ENCODE assay signal across 28 mouse cellular contexts in genomic region chr11:52228722-52229448, GRCm38 (mm10). TPM values are rescaled to one million over a fixed set of nuclear protein-coding genes. Genes with fewer than 3 reads are reported as not detected.
A peak's percentile ranks its signal among the peaks of the same experiment; 100 is the strongest.
DNase-seq lines count a peak whose midpoint lies in the region; ATAC-seq and TF ChIP-seq lines count a peak whose summit lies in the region.
"Had no signal": no experiment of that assay in that cellular context is flagged by ENCODE, and none has a peak within 500 bp of the region (broad histone marks: within the 10 kb centered on the region; RNA-seq: fewer than 3 reads in every experiment).

No protein-coding gene starts in this region.

- H3K9ac ChIP-seq in ES-Bruce4 (ENCODE audit: low read depth, poor library complexity, severe bottlenecking), result no peak overlapping the region
- H3K9ac ChIP-seq: embryonic facial prominence, embryonic 13.5 days; forebrain, embryonic 12.5 days; heart, embryonic 12.5 days had no signal

- no peak for DNase-seq in gastrocnemius, adult 2 months
- DNase-seq in gastrocnemius, postnatal 36 days, result no peak
- peak; percentile 66 for DNase-seq in 3T3-L1 (ENCODE audit: low read depth, low spot score)
- peak; percentile 58 for DNase-seq in adipocyte (ENCODE audit: low spot score)
- DNase-seq in cerebellum, postnatal 36 days, result no peak
- DNase-seq: cerebellum, adult 11 months; cerebellum, adult 8-10 months; cerebellum, postnatal 14 days; gastrocnemius, postnatal 25 days; kidney, adult 8-10 months had no signal

- peak overlapping the region; percentile 49 for H3K27ac ChIP-seq in gastrocnemius, adult 2 months
- peak overlapping the region; percentile 86 for H3K27ac ChIP-seq in ES-Bruce4 (ENCODE audit: insufficient read depth, low read length)
- H3K27ac ChIP-seq: embryonic facial prominence, embryonic 13.5 days; forebrain, embryonic 12.5 days had no signal

- intact Hi-C loops in gastrocnemius, adult 2 months (cut with DNase I), result loop anchor here (10.0 kb wide), 1 partner anchor 116 kb away; no protein-coding TSS in a partner anchor
- intact Hi-C loops in gastrocnemius, postnatal 36 days (cut with DNase I), result loop anchor here (10.0 kb wide), 1 partner anchor 116 kb away; no protein-coding TSS in a partner anchor

- TF ChIP-seq CTCF in gastrocnemius, adult 2 months (IDR thresholded peaks at IDR 0.05), result no peak
- TF ChIP-seq CTCF in ES-Bruce4 (IDR thresholded peaks at IDR 0.05; ENCODE audit: low read depth, low read length), result no peak

- H3K4me3 ChIP-seq in gastrocnemius, adult 2 months, result peak overlapping the region; percentile 21; the same call in 1 of the 2 replicates
- 0 out of 2 replicates have a peak overlapping the region, but pooled peaks have one; percentile 10 for H3K4me3 ChIP-seq in ES-Bruce4 (ENCODE audit: low read depth, low read length)
- H3K4me3 ChIP-seq: embryonic facial prominence, embryonic 13.5 days; forebrain, embryonic 12.5 days; heart, embryonic 12.5 days had no signal

- H3K36me3 ChIP-seq in ES-Bruce4 (ENCODE audit: control insufficient read depth, insufficient read depth, low read length, poor library complexity, severe bottlenecking), result no peaks in the 10 kb centered on the region
- H3K36me3 ChIP-seq: embryonic facial prominence, embryonic 13.5 days; forebrain, embryonic 12.5 days; heart, embryonic 12.5 days had no signal

- H3K4me1 ChIP-seq in ES-Bruce4 (ENCODE audit: control insufficient read depth, insufficient read depth, low read length), result peaks cover 7% of the 10 kb centered on the region

- TF ChIP-seq POLR2A in ES-Bruce4 (IDR thresholded peaks at IDR 0.05; ENCODE audit: insufficient read depth, low read length), result no peak

- no peak for ATAC-seq in frontal cortex, adult (ENCODE audit: low TSS enrichment)
- ATAC-seq: CD4-positive, CD25-positive, alpha-beta regulatory T cell, adult 4 months; forebrain, embryonic 16.5 days; hindbrain, embryonic 16.5 days; inflammation-experienced regulatory T-cells, adult 6 months; intestine, postnatal 0 days had no signal

- H3K9me3 ChIP-seq in ES-Bruce4 (replicated peaks; ENCODE audit: control insufficient read depth, insufficient read depth, low read length, poor library complexity, severe bottlenecking), result no peaks in the 10 kb centered on the region
- H3K9me3 ChIP-seq: embryonic facial prominence, embryonic 13.5 days; forebrain, embryonic 12.5 days; heart, embryonic 12.5 days had no signal

- no peaks in the 10 kb centered on the region for H3K27me3 ChIP-seq in ES-Bruce4 (ENCODE audit: control insufficient read depth, insufficient read depth, low read length, poor library complexity, severe bottlenecking)

- TF ChIP-seq EP300 in ES-Bruce4 (IDR thresholded peaks at IDR 0.05; ENCODE audit: insufficient read depth, low read depth, low read length), result 0 out of 2 replicates have a peak, but pooled peaks have one; percentile 7

RNA-seq across cellular contexts. Expression of gene Skp1a, which starts 2.9 kb away (rescaled TPM):
- total RNA-seq in gastrocnemius, adult 2 months (2021), result 100 to 1,000 TPM; 269 to 292 TPM
- total RNA-seq in gastrocnemius, postnatal 36 days (2021), result 100 to 1,000 TPM; 244 to 259 TPM
- 589 and 680 TPM in 2 replicates for polyA plus RNA-seq in ES-Bruce4 (2011; ENCODE audit: insufficient read depth, insufficient read length, low read depth, missing spikeins)

RNA-seq across cellular contexts. Expression of gene Olfr1371, which starts 15.1 kb away (rescaled TPM):
- not detected for total RNA-seq in gastrocnemius, adult 2 months (2021)
- not detected for total RNA-seq in gastrocnemius, postnatal 36 days (2021)
- not detected in 2 replicates for polyA plus RNA-seq in ES-Bruce4 (2011; ENCODE audit: insufficient read depth, insufficient read length, low read depth, missing spikeins)
- total RNA-seq: adrenal gland, postnatal 4 days; gastrocnemius, adult 18-20 months; gastrocnemius, postnatal 25 days; heart, adult 18-20 months; heart, postnatal 25 days had no signal
- polyA plus RNA-seq: brain, embryonic 14.5 days; CD4-positive, CD25-positive, alpha-beta regulatory T cell, adult 4 months; cortical plate, adult 2 months; embryonic facial prominence, embryonic 13.5 days; forebrain, embryonic 12.5 days; forebrain, embryonic 16.5 days; heart, embryonic 12.5 days; heart, embryonic 16.5 days; hindbrain, embryonic 11.5 days; hindbrain, embryonic 16.5 days; inflammation-experienced regulatory T-cells, adult 6 months; intestine, postnatal 0 days had no signal

RNA-seq across cellular contexts. Expression of gene Tcf7, which starts 53.9 kb away (rescaled TPM):
- total RNA-seq in gastrocnemius, adult 2 months (2021), result under 1 TPM; 0.31 to 0.59 TPM
- total RNA-seq in gastrocnemius, postnatal 36 days (2021), result 1 to 10 TPM in 1 of 2 experiments, under 1 TPM in 1; 0.62 to 6.2 TPM
- 68.6 and 79.1 TPM in 2 replicates for polyA plus RNA-seq in ES-Bruce4 (2011; ENCODE audit: insufficient read depth, insufficient read length, low read depth, missing spikeins)

Comparison
In these comparisons a context has a peak if more than half of its experiments do, and no peak if none do; other contexts are left out.
1. DNase-seq: peak in 3T3-L1 (single experiment) and adipocyte (single experiment); none in gastrocnemius, adult 2 months (single experiment), gastrocnemius, postnatal 36 days (0 of 2) and cerebellum, postnatal 36 days (0 of 2).